Mouse (Mus musculus) ES-Bruce4 (cell line): Measurements from ENCODE around the gene Ptprt. TPM values are rescaled to one million over a fixed set of nuclear protein-coding genes. Genes with fewer than 3 reads are reported as not detected.

Source experiments
- H3K27ac ChIP-seq: 2 replicates; pipeline ENCODE4 v1.5.1; 2012; ENCODE audit warnings: low read length, inconsistent platforms; ENCODE audit not compliant: insufficient read depth
- H3K27me3 ChIP-seq: 2 replicates; pipeline ENCODE4 v1.6.1; 2012; ENCODE audit warnings: mild to moderate bottlenecking, low read length, inconsistent platforms; ENCODE audit not compliant: control insufficient read depth, poor library complexity, insufficient read depth, severe bottlenecking
- H3K36me3 ChIP-seq: 2 replicates; pipeline ENCODE4 v1.6.1; 2012; ENCODE audit warnings: inconsistent platforms, mild to moderate bottlenecking, low read length, moderate library complexity; ENCODE audit not compliant: control insufficient read depth, poor library complexity, insufficient read depth, severe bottlenecking
- H3K4me1 ChIP-seq: one replicate; pipeline ENCODE4 v1.8.1; 2011; ENCODE audit warnings: low read length; ENCODE audit not compliant: control insufficient read depth, insufficient read depth
- H3K4me3 ChIP-seq: 2 replicates; pipeline ENCODE4 v1.5.1; 2011; ENCODE audit warnings: low read depth, mild to moderate bottlenecking, low read length
- H3K9ac ChIP-seq: 2 replicates; pipeline ENCODE4 v1.6.1; 2012; ENCODE audit warnings: low read depth, mild to moderate bottlenecking, inconsistent platforms; ENCODE audit not compliant: poor library complexity, severe bottlenecking
- H3K9me3 ChIP-seq: replicated peaks from 2 replicates; pipeline ENCODE4 v1.6.1; 2012; ENCODE audit warnings: mild to moderate bottlenecking, low read length, inconsistent platforms; ENCODE audit not compliant: control insufficient read depth, poor library complexity, insufficient read depth, severe bottlenecking
- CTCF ChIP-seq: IDR thresholded peaks from one replicate; pipeline ENCODE4 v1.8.1; 2011; ENCODE audit warnings: low read depth, low read length
- EP300 ChIP-seq: IDR thresholded peaks from 2 replicates; pipeline ENCODE4 v1.6.1; 2011; ENCODE audit warnings: low read depth, low read length; ENCODE audit not compliant: insufficient read depth
- POLR2A ChIP-seq: IDR thresholded peaks from one replicate; pipeline ENCODE4 v1.8.1; 2011; ENCODE audit warnings: low read length; ENCODE audit not compliant: insufficient read depth
- polyA plus RNA-seq: library from polyadenylated mRNA; stranded (reverse); fragments of >200 nt; gene quantifications from 2 replicates; pipeline ENCODE4 v1.2.4, GENCODE M21; 2011; ENCODE audit warnings: low read depth; ENCODE audit not compliant: missing spikeins, insufficient read depth, insufficient read length

Gene Ptprt
- polyA plus RNA-seq, 1 experiment: 5.1 TPM

DNA sequence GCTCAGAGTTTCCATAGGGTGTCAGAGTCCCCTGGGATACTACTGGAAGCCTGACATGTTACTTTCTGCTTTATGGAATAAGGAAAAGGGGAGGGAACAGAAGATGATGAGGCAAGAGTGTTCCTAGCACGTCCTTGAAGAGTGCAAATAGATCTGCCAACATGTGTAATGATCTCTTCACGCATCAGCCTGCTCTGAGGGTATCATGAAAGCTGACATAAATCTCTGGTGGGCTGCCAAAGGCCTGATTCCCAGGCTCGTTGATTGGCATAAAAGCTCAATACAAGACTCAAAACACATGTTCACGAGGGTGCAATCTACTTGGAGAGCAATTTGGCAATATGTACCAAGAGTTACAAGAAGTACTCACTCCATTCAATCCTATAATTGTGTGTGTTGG, 778.4 kb downstream of the Ptprt start:
- Histone ChIP-seq H3K9me3 (no peaks in the 10 kb centered on the region), H3K27ac (no peak overlapping the region), H3K27me3 (no peaks in the 10 kb centered on the region), H3K36me3 (no peaks in the 10 kb centered on the region), H3K9ac (no peak overlapping the region), H3K4me3 (no peak overlapping the region), H3K4me1 (no peaks in the 10 kb centered on the region)
- no peak for TF ChIP-seq EP300
- TF ChIP-seq POLR2A: no peak
- no peak for TF ChIP-seq CTCF

DNA sequence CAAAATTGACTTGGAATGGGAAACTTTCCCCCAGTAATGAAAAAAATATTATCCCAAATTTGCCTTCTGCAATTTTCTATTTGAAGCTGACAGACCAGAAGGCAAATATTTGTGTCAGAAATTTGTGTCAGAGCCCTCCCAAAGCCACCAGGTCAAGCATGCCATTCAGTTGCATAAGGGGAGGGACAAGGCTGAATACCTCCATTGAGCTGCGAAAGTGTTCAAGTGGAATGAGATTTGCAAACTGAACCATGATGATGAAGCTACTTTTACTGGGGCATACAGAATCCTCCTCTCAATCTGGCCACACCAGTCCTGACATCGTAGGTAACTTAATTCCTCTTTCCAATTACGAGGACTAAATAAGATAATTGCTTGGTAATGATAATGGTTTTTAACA, 780.0 kb downstream of the Ptprt start:
- Histone ChIP-seq H3K27ac (no peak overlapping the region), H3K9me3 (no peaks in the 10 kb centered on the region), H3K27me3 (no peaks in the 10 kb centered on the region), H3K36me3 (no peaks in the 10 kb centered on the region), H3K9ac (no peak overlapping the region), H3K4me1 (no peaks in the 10 kb centered on the region), H3K4me3 (no peak overlapping the region)
- TF ChIP-seq CTCF (no peak), EP300 (no peak), POLR2A (no peak)

- TF ChIP-seq POLR2A (no peak), EP300 (no peak), CTCF (no peak)
- H3K27ac ChIP-seq: no peak overlapping the region
- H3K9me3 ChIP-seq: no peaks in the 10 kb centered on the region
- H3K27me3 ChIP-seq: no peaks in the 10 kb centered on the region
- H3K36me3 ChIP-seq: no peaks in the 10 kb centered on the region
- H3K4me1 ChIP-seq: no peaks in the 10 kb centered on the region
- H3K9ac ChIP-seq: no peak overlapping the region
- no peak overlapping the region for H3K4me3 ChIP-seq
These were observed 795.7 kb downstream of the Ptprt start for GRCm38 (mm10) chr2:161865231-161865630.

- no peak overlapping the region for H3K9ac ChIP-seq
- no peaks in the 10 kb centered on the region for H3K36me3 ChIP-seq
- H3K4me3 ChIP-seq: no peak overlapping the region
- no peaks in the 10 kb centered on the region for H3K27me3 ChIP-seq
- no peaks in the 10 kb centered on the region for H3K4me1 ChIP-seq
- TF ChIP-seq POLR2A: no peak
- no peak for TF ChIP-seq EP300
- no peak for TF ChIP-seq CTCF
- H3K9me3 ChIP-seq: no peaks in the 10 kb centered on the region
- H3K27ac ChIP-seq: no peak overlapping the region
These were observed 802.1 kb downstream of the Ptprt start for GRCm38 (mm10) chr2:161858813-161859212.

GRCm38 (mm10) chr2:161858361-161858760, 802.6 kb downstream of the Ptprt start:
- TF ChIP-seq POLR2A: no peak
- no peaks in the 10 kb centered on the region for H3K4me1 ChIP-seq

GRCm38 (mm10) chr2:161835001-161835400, 825.9 kb downstream of the Ptprt start:
- Histone ChIP-seq H3K9ac (no peak overlapping the region), H3K4me1 (no peaks in the 10 kb centered on the region), H3K27me3 (no peaks in the 10 kb centered on the region), H3K36me3 (no peaks in the 10 kb centered on the region), H3K4me3 (no peak overlapping the region), H3K27ac (no peak overlapping the region), H3K9me3 (no peaks in the 10 kb centered on the region)
- TF ChIP-seq CTCF (no peak), POLR2A (no peak), EP300 (no peak)

More at GRCm38 (mm10) chr2:161858361-161858760, 802.6 kb downstream of the Ptprt start:
- no peak overlapping the region for H3K27ac ChIP-seq
- no peaks in the 10 kb centered on the region for H3K27me3 ChIP-seq
- no peaks in the 10 kb centered on the region for H3K9me3 ChIP-seq
- no peak overlapping the region for H3K4me3 ChIP-seq
- H3K9ac ChIP-seq: no peak overlapping the region
- no peaks in the 10 kb centered on the region for H3K36me3 ChIP-seq

DNA sequence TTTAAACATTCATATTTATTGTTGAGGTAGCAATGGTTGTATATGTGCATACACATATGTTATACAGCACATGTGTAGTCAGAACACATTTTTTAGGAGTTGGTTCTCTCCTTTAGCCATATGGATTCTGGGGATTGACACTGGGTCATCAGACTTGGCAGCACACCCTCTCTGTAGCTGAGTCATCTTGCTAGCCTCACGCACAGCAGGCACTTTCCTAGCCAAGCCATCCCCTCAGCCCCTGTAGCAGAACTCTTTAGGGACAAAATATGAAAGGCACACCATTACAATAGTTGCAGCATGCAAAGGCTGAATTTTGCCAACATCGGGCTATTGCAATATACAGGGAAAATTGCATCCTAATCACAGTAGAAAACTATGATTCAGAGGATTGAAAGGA, 827.1 kb downstream of the Ptprt start:
- no peak overlapping the region for H3K9ac ChIP-seq
- TF ChIP-seq EP300 (no peak), POLR2A (no peak), CTCF (no peak)
- H3K27me3 ChIP-seq: no peaks in the 10 kb centered on the region
- no peak overlapping the region for H3K4me3 ChIP-seq
- H3K4me1 ChIP-seq: no peaks in the 10 kb centered on the region
- H3K9me3 ChIP-seq: no peaks in the 10 kb centered on the region
- no peaks in the 10 kb centered on the region for H3K36me3 ChIP-seq
- H3K27ac ChIP-seq: no peak overlapping the region
